Mouse (Mus musculus): ENCODE data around the gene Chmp4b.

Gene Chmp4b

DNA sequence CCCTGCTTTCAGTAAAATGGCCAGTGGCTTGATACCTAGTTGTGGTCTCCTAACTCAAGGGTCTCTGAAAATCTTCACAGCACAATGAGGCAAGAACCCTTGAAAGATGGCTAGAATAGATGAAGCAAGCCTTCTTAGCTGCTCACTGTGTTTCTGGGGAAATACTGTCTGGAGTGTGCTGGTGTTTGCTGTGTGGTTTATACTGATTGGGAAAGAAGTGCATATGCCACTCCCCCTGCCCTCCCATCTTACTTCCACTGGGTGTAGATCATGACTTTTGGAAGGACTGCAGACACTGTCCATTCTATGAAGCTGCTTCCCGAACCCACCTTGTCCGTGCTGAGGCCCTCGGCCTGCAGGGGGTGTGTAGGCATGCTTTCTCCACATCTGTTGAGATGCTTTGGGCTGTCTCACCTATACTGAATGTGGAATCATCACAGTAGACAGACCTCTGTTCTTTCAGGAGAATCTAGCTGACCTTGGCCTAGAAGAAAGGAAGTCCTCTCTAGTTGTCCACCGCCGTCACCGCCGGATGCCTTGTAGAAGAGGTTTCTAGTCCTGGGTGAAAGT, 33.5 kb downstream of the Chmp4b start:
- no peak for DNase-seq

GRCm38 (mm10) chr2:154685772-154686171, 34.3 kb downstream of the Chmp4b start:
- DNase-seq: no peak

- DNase-seq: no peak
These were observed 35.3 kb downstream of the Chmp4b start for GRCm38 (mm10) chr2:154686819-154687218.

- no peak for DNase-seq
These were observed 37.9 kb downstream of the Chmp4b start for GRCm38 (mm10) chr2:154689391-154689790.

DNA sequence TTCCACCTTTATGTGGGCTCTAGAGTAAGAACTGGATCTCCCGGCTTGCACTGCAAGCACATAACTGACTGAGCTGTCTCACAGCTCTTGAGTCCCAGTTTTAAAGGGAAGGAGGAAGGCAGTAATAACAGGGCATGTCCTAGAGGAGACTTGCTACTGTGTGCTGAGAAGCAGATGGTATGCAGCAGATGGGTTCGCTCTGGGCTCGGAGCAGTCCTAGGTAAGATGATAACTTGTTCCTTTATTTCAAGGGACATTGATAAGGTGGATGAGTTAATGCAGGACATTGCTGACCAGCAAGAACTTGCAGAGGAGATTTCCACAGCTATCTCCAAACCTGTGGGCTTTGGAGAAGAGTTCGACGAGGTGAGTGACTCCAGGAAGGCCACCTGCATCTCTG, 39.5 kb downstream of the Chmp4b start:
- DNase-seq: no peak

GRCm38 (mm10) chr2:154693186-154693940, 41.9 kb downstream of the Chmp4b start:
- DNase-seq: no peak

DNA sequence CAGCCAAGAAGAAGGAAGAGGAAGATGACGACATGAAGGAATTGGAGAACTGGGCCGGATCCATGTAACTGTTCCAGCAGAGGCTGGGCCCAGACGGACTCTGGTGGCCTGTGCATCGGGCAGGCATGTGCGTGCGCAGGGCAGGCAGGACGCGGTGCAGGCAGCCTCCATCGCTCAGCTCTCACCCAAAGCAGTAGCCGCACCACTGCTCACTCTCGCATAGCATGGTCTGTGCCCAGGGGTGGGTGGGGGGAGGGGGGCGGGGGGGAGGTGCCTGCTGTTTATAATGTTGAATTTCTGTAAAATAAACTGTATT, 42.4 kb downstream of the Chmp4b start:
- no peak for DNase-seq

DNA sequence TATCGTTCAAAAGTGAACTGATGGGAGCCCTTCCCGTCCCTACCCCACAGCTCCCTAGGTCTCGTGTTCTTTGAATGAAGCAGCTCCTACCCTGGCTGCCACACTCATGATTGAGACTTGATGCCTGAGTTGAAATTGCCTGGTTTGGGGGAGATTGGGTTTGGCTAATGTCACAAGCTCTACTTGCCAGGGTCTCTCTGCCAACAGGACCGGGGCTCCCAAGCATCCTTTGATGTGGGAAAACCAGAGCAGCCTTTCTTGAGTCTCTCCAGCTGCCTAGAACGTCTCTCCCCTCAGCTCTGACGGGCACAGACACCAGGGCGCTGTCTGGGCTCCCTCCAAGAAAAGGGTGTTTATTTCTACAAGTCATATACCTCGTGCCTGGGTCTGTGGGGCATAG, 44.2 kb downstream of the Chmp4b start:
- no peak for DNase-seq

- DNase-seq: no peak
These were observed 45.2 kb downstream of the Chmp4b start for GRCm38 (mm10) chr2:154696660-154697059.

DNA sequence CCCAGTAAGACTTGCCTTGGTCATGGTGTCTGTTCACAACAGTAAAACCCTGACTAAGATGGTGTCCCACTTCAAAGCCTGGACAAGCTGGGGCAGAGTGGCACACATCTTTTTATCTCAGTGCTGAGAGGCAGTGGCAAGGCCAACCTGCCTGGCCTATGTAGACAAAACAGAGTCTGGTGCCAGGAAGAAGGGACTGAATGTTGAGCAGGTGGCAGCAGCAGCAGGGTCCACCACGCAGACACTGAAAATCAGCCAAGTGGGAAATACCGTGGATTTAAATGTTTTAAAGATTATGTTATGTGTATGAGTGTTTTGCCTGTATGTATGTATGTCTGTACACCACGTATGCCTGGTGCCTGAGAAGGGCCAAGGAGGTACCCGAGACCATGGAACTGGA, 47.9 kb downstream of the Chmp4b start:
- DNase-seq: no peak

GRCm38 (mm10) chr2:154700177-154700576, 48.7 kb downstream of the Chmp4b start:
- DNase-seq: no peak

- DNase-seq: peak; percentile 85
These were observed 51.3 kb downstream of the Chmp4b start for GRCm38 (mm10) chr2:154702637-154703315.

DNA sequence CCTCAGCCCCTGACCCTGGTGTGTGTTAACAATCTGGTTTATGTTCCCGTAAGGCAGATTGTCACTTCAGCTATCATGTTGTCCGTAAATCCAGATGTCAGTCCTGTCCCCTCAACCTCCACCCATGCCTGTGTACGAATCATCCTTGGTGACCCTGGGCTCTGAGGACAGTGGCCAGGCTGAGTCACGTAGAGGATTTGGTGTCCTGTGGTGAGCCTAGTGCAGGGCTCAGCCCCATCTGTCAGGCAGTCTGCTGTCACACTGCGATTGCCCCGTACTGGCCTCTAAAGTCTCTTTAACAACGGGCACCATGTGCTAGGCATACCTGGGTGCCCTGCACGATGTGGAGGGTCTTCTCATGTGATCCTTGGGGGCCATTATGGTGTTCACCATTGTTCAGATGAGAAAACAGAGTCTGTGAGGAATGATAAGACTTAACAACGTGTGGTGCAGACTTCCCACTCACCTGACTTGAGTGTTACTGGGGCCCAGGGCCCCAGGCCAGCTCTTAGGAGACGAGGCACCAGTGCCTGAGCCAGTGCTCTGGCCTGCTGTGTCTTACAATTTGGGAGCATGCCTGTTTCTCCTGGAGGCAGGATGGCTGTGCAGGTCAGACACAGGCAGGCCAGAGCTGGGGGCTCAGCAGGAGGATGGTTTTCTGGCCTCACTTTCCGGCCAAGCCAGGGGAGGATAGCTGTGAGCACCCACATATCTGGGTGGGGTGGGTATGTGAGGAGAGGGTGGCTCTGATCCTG, 55.2 kb downstream of the Chmp4b start:
- no peak for DNase-seq

GRCm38 (mm10) chr2:154707284-154707683, 55.8 kb downstream of the Chmp4b start:
- DNase-seq: no peak

DNA sequence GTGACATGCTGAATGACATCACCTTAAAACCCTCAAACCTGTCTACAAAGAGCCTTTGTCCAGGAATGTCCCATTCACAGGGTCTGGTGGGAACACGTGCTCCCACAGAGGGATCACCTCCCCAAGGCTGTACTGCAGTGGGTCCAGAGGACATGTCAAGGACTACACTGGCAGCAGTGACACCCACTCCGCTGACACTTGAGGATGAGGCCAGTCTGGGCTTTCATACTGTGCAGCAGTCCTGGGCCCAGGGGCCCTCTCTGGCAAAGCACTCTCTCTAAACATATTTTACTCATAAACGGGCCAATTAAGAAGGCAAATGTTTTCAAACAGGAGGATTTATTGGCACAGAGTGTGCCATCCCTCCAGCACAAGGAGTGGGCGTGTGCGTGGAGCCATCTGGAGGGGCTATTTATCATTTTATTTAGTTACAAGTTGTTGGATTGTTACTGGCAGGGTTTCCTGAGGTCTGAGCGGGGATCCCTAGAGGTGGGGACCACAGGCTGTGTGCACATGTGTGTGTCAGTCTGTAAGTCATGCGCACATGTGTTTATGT, 56.4 kb downstream of the Chmp4b start:
- DNase-seq: no peak

DNA sequence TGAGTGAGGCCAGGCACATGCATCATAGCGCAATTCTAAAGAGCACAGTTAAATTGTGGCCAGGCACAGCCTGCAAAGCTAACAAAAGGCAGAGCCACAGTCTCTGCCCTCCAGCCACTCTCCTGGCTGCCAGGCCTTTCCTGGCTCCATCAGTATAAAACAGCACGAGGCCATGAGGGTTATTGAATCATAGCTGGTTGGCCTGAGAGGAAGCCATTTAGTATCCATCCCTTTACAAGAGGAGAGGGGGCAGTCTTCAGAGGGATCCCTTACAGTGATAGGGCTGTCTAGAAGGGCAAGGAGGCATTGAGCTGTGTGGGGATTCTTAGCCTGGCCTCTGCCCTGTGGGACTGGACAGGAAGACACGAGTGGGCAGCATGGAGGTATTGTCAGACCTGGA, 60.2 kb downstream of the Chmp4b start:
- DNase-seq: no peak

- peak; percentile 63 for DNase-seq
These were observed 60.8 kb downstream of the Chmp4b start for GRCm38 (mm10) chr2:154712271-154712677.

DNA sequence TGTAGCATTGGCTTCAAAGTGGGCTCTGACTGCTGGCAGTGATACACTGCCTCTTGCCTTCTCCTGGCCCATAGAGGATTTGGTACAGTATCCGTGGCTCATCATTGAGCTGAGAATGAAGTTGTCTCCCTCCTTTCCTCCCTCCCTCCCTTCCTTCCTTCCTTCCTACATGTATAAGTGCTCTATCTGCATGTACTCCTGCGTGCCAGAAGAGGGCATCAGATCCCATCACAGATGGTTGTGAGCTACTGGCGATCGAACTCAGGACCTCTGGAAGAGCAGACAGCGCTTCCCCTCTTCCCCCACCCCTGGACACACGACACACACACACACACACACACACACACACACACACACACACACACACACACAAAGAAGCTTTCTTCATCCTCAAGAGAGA, 61.6 kb downstream of the Chmp4b start:
- DNase-seq: peak; percentile 37

DNA sequence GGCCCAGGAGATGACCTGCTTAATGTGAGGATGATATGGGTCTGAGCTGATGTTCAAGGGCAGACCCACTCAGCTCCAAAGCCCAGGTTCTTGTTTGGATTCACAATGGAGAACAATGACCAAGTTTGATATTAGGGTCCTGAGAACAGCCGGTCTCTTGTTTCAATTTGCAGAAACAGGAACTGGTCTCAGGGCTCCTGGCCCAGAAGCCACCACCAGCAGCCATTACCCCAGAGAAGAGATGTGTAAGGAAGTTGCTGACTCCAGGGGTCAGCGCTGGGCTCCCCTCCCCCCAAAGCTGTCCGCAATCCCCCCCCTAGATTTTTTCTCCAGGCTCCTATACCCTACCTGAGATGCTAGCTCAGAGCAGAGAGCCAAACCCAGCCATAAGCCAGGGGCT, 62.5 kb downstream of the Chmp4b start:
- DNase-seq: no peak

DNA sequence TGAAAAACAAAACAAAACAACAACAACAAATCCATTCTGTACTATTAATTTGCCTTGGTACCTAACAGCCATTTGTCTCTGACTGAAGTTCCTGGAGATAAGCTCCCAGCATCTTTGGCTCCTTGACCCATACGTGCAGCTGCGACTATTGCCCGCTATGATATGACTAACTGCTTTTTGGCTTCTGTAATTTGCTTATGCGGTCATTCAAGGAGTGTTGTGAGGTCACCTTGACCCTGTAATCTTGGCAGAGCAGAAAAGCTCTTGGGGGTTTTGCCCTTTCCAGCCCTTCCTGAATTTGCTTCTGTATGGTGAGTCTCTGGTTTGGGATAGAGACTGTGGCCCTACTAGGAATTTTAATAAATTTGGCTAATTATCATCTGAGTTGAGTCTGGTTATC, 65.1 kb downstream of the Chmp4b start:
- DNase-seq: no peak

- DNase-seq: no peak
These were observed 65.6 kb downstream of the Chmp4b start for GRCm38 (mm10) chr2:154717081-154717480.

GRCm38 (mm10) chr2:154718855-154719556, 67.5 kb downstream of the Chmp4b start:
- DNase-seq: no peak

DNA sequence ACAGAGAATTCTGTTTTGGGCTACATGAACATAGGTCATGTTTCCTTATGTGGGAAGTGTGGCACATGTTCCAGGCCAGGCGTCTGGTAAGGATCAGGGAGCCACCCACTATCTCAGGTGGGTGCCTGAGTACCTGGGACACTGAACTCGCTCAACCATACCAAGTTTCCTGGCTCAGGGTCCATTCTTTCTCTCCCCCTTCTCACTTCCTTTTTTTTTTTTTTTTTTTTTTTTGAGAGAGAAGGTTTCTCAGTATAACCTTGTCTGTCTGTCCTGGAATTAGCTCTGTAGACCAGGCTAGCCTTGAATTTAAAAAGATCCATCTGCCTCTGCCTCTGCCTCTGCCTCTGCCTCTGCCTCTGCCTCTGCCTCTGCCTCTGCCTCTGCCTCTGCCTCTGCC, 68.8 kb downstream of the Chmp4b start:
- no peak for DNase-seq

Measured in embryo, embryonic 11 days (tissue).